In genomic region chr13:20257562-20258525, GRCm38 (mm10) we compare ENCODE assay signal across 18 mouse cellular contexts.
A peak's percentile ranks its signal among the peaks of the same experiment; 100 is the strongest.
DNase-seq lines count a peak whose midpoint lies in the region; ATAC-seq and TF ChIP-seq lines count a peak whose summit lies in the region.
"Had no signal": no experiment of that assay in that cellular context is flagged by ENCODE, and none has a peak within 500 bp of the region (broad histone marks: within the 10 kb centered on the region; RNA-seq: fewer than 3 reads in every experiment).

No protein-coding gene starts in this region.

- no peak for DNase-seq in heart, adult 2 months
- DNase-seq in lung, postnatal 14 days, result no peak
- DNase-seq in heart, postnatal 4 days, result peak; percentile 11
- DNase-seq in lung, postnatal 36 days, result peak; percentile 24
- no peak for DNase-seq in B cell, adult 2 months
- DNase-seq: adrenal gland, postnatal 25 days; cerebellum, postnatal 14 days; gastrocnemius, postnatal 14 days; kidney, adult 8-10 months; thymus, postnatal 25 days had no signal

- no peak for TF ChIP-seq EP300 in heart, adult 2 months (IDR thresholded peaks at IDR 0.05; ENCODE audit: insufficient read depth, low read depth, low read length)

- TF ChIP-seq POLR2A in heart, adult 2 months (IDR thresholded peaks at IDR 0.05; ENCODE audit: insufficient read depth, low read depth, low read length), result no peak

- no peaks in the 10 kb centered on the region for H3K79me2 ChIP-seq in heart, adult 2 months (replicated peaks; ENCODE audit: control insufficient read depth, insufficient read depth, low read length)

- no peak for ATAC-seq in heart, embryonic 15.5 days (replicated peaks; ENCODE audit: insufficient number of reproducible peaks, insufficient read depth, low FRiP score, low read depth)
- ATAC-seq in lung, embryonic 15.5 days (ENCODE audit: borderline replicate concordance, extremely low read depth, low FRiP score, low TSS enrichment), result peak; percentile 83

- no peak for TF ChIP-seq CTCF in heart, adult 2 months (IDR thresholded peaks at IDR 0.05)

- no peak overlapping the region for H3K4me3 ChIP-seq in heart, embryonic 15.5 days
- no peak overlapping the region for H3K4me3 ChIP-seq in heart, adult 2 months
- H3K4me3 ChIP-seq in lung, embryonic 15.5 days, result no peak overlapping the region
- H3K4me3 ChIP-seq: embryonic facial prominence, embryonic 10.5 days; left cerebral cortex, adult 2 months; limb, embryonic 12.5 days had no signal

- WGBS in heart, embryonic 15.5 days, result 76% methylated on average over 8 of the region's 8 CpGs
- 81% methylated on average over 8 of the region's 8 CpGs for WGBS in heart, adult 2 months
- WGBS in lung, embryonic 15.5 days, result 38% methylated on average over 8 of the region's 8 CpGs

- no peak overlapping the region for H3K9ac ChIP-seq in heart, embryonic 15.5 days
- no peak overlapping the region for H3K9ac ChIP-seq in heart, adult 2 months (ENCODE audit: low read depth, low read length)
- no peak overlapping the region for H3K9ac ChIP-seq in lung, embryonic 15.5 days
- H3K9ac ChIP-seq: limb, embryonic 12.5 days; liver, embryonic 14.5 days had no signal

- H3K27ac ChIP-seq in heart, embryonic 15.5 days, result 0 out of 2 replicates have a peak overlapping the region, but pooled peaks have one; percentile 11
- no peak overlapping the region; the same call in 1 of the 2 replicates for H3K27ac ChIP-seq in heart, adult 2 months
- H3K27ac ChIP-seq in lung, embryonic 15.5 days, result peak overlapping the region; percentile 65
- H3K27ac ChIP-seq: embryonic facial prominence, embryonic 10.5 days; left cerebral cortex, adult 2 months; limb, embryonic 12.5 days; liver, embryonic 14.5 days; stomach, postnatal 0 days had no signal

- H3K4me1 ChIP-seq in heart, embryonic 15.5 days (replicated peaks), result peaks cover 3% of the 10 kb centered on the region; the same call in 1 of the 2 replicates
- H3K4me1 ChIP-seq in heart, adult 2 months (ENCODE audit: control insufficient read depth, insufficient read depth, low read length), result peaks cover 4% of the 10 kb centered on the region
- 0 out of 2 replicates have a peak, but pooled peaks cover 8% of the 10 kb centered on the region for H3K4me1 ChIP-seq in lung, embryonic 15.5 days
- H3K4me1 ChIP-seq: limb, embryonic 12.5 days had no signal

- no peaks in the 10 kb centered on the region for H3K27me3 ChIP-seq in heart, embryonic 15.5 days
- no peaks in the 10 kb centered on the region for H3K27me3 ChIP-seq in heart, adult 2 months (ENCODE audit: control insufficient read depth, insufficient read depth, low read length)
- H3K27me3 ChIP-seq in lung, embryonic 15.5 days, result no peaks in the 10 kb centered on the region
- H3K27me3 ChIP-seq: CH12.LX; limb, embryonic 12.5 days had no signal

- H3K36me3 ChIP-seq in heart, embryonic 15.5 days, result no peaks in the 10 kb centered on the region
- H3K36me3 ChIP-seq in heart, adult 2 months (ENCODE audit: control insufficient read depth, insufficient read depth, low read length), result no peaks in the 10 kb centered on the region
- peaks cover 6% of the 10 kb centered on the region for H3K36me3 ChIP-seq in lung, embryonic 15.5 days
- H3K36me3 ChIP-seq: embryonic facial prominence, embryonic 10.5 days; limb, embryonic 12.5 days had no signal

- H3K4me2 ChIP-seq in heart, embryonic 15.5 days, result no peak overlapping the region
- no peak overlapping the region for H3K4me2 ChIP-seq in lung, embryonic 15.5 days
- H3K4me2 ChIP-seq: limb, embryonic 12.5 days had no signal

- no peaks in the 10 kb centered on the region for H3K9me3 ChIP-seq in heart, embryonic 15.5 days (replicated peaks)
- H3K9me3 ChIP-seq in lung, embryonic 15.5 days, result no peaks in the 10 kb centered on the region
- H3K9me3 ChIP-seq: embryonic facial prominence, embryonic 10.5 days; limb, embryonic 12.5 days had no signal

- intact Hi-C loops in heart, adult 2 months (cut with DNase I), result loop anchor here (5.0 kb wide), 2 partner anchors 76 to 166 kb away; partner anchors contain the start of gene Elmo1

Comparison
In these comparisons a context has a peak if more than half of its experiments do, and no peak if none do; other contexts are left out.
1. DNase-seq: peak in heart, postnatal 4 days (single experiment) and lung, postnatal 36 days (single experiment); none in heart, adult 2 months (0 of 2), lung, postnatal 14 days (single experiment) and B cell, adult 2 months (0 of 2).